Mouse (Mus musculus) kidney, postnatal 36 days (tissue): ENCODE measurements around the gene Snx9.
A peak's percentile ranks its signal among the peaks of the same experiment; 100 is the strongest.

Experiments used
- DNase-seq, 2 experiments: peaks; one replicate each; pipeline ENCODE4 v3.0.0; 2021 to 2022; ENCODE audit warnings: mixed read lengths in 2 of 2

Gene Snx9

GRCm38 (mm10) chr17:5973536-5973935 lies 132.4 kb downstream of the Snx9 start:
- DNase-seq, result no peak

GRCm38 (mm10) chr17:5975099-5975977 lies 134.2 kb downstream of the Snx9 start:
- DNase-seq, result peak in 1 of 2 experiments; percentile 39

- DNase-seq, result no peak
Observed at GRCm38 (mm10) chr17:5976221-5977055, 135.3 kb downstream of the Snx9 start.

GRCm38 (mm10) chr17:5977056-5977920 lies 136.2 kb downstream of the Snx9 start:
- DNase-seq, result peak; percentile 27 to 36

- no peak for DNase-seq
Observed at GRCm38 (mm10) chr17:5977921-5978504, 136.9 kb downstream of the Snx9 start.

- DNase-seq, result no peak
Observed at GRCm38 (mm10) chr17:5978505-5979077, 137.5 kb downstream of the Snx9 start.

GRCm38 (mm10) chr17:5980860-5981259 lies 139.7 kb downstream of the Snx9 start:
- DNase-seq, result peak in 1 of 2 experiments; percentile 57
